Mouse (Mus musculus) cortical plate, adult 2 months (tissue): ENCODE results near the gene Pon2. TPM values are rescaled to one million over a fixed set of nuclear protein-coding genes. Genes with fewer than 3 reads are reported as not detected.

Experiments used
- H3K27ac ChIP-seq: fragments of 200-500 bp; 2 replicates; pipeline ENCODE4 v1.5.1; 2012; ENCODE audit warnings: low read length, control low read depth, inconsistent platforms; ENCODE audit not compliant: insufficient read depth
- H3K4me1 ChIP-seq: fragments of 200-500 bp; 2 replicates; pipeline ENCODE4 v1.6.1; 2011; ENCODE audit warnings: low read length; ENCODE audit not compliant: control insufficient read depth, insufficient read depth
- H3K4me3 ChIP-seq: fragments of 200-500 bp; 2 replicates; pipeline ENCODE4 v1.5.1; 2011; ENCODE audit warnings: mild to moderate bottlenecking, low read length, control low read depth; ENCODE audit not compliant: insufficient read depth
- CTCF ChIP-seq: fragments of 200-500 bp; IDR thresholded peaks from 2 replicates; pipeline ENCODE4 v1.5.1; 2011; ENCODE audit warnings: mild to moderate bottlenecking, control low read depth, low read length; ENCODE audit not compliant: insufficient read depth; ENCODE audit errors: extremely low read depth
- POLR2A ChIP-seq: fragments of 200-500 bp; IDR thresholded peaks from 2 replicates; pipeline ENCODE4 v1.6.1; 2011; ENCODE audit warnings: mild to moderate bottlenecking, low read length, control low read depth; ENCODE audit not compliant: insufficient read depth; ENCODE audit errors: extremely low read depth
- polyA plus RNA-seq: library from polyadenylated mRNA; depleted of rRNA; stranded (reverse); fragments of >200 nt; gene quantifications from 2 replicates; pipeline ENCODE4 v1.2.3, GENCODE M21; 2012

Pon2 gene
- polyA plus RNA-seq, 1 experiment = 57.3 TPM

DNA sequence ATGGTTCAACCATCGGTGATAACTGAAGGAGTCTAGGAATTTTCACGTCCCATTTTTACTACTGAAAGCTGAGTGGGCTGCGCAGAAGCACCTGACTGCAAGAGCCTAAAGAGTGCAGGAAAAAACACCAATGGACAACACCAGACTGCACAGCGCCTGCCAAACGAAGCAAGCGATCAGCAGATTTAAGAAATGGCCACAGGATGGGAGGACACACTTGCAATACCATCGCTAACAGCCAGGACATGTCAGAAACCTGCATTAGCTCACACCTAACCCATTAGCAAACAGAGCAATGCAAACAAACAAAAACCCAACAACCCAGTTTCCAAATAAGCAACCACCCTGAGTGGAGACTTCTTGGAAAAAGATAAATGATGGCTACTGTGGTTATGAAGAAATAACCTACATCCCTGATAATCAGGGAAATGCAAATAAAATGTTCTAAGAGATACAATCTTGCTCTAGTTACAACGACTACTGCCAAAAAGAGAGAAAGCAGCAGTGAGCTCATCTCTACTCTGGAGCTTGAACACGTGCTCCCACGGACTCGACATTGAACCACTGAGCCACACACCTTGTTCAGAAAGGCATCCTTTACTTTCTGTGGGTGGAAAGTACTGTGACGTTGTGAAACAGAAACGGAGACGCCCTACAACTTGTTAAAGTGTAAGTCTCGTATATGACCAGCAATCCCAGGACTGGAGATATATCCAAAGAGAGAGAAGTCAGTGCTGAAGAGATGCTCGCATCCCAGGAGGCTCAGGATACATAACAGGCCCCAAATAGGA, 3.4 kb downstream of the Pon2 start:
- no peak for TF ChIP-seq POLR2A
- no peak for TF ChIP-seq CTCF
- Histone ChIP-seq H3K27ac (no peak overlapping the region), H3K4me1 (no peaks in the 10 kb centered on the region), H3K4me3 (no peak overlapping the region)

DNA sequence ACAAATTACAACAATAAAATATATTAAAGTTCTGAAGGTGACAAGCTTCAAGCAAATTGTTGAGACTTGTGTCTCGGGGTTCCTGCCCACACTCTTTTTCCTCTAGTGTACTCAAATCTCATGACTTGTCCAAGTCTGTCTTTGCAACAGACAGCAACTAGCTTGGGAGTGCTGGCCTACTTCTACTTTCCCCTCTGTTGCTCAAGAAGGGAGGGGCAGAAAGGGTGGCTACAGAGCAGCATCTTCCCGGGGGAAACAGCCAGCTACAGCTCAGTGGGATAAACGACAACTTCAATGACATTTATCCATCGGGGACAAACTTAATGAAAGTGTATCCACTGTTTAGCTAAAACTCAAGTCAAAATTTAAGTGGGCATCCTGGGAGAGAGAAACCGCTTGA, 5.4 kb downstream of the Pon2 start:
- TF ChIP-seq POLR2A (no peak), CTCF (no peak)
- Histone ChIP-seq H3K27ac (no peak overlapping the region), H3K4me1 (no peaks in the 10 kb centered on the region), H3K4me3 (no peak overlapping the region)

DNA sequence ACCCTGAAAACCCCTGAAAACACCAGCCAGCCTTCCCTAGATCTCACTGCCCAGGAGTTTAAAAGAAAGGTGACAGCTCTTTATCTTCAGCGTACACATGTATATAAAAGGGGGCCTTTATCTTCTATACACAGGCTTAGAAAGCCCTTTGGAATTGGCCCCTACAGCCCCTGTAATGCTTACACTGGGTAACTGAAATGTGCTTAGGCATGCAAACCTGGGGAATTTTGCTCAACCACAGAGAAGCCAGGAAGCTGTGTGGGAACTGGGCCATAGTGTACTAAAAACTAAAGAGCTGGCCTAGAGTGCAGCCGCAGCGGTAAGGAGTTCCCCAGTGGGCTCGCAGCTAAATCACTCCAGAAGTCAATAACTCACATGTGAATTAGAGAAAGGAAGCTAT, 6.8 kb downstream of the Pon2 start:
- no peak for TF ChIP-seq CTCF
- TF ChIP-seq POLR2A = no peak
- Histone ChIP-seq H3K27ac (no peak overlapping the region), H3K4me3 (no peak overlapping the region), H3K4me1 (no peaks in the 10 kb centered on the region)

DNA sequence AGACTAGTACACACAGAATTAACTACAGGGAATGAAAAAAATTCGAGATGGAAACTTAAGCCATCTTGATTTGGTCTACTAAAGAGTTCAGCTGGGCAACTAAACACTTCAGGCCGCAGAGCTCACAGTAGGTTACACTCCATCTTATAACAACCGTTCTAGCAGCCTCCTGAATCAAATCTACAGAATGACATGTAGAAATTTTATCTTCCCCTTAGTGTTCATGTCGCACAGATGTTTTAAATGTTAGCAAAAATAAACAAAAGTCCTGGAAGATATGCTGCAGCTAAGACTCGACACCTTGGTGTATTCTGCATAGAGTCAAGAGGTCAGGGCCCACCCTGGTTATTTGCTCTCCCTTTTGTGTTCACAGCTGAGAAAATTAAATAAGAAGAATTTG, 10.3 kb downstream of the Pon2 start:
- H3K4me1 ChIP-seq = no peaks in the 10 kb centered on the region
- TF ChIP-seq POLR2A (no peak), CTCF (no peak)
- H3K27ac ChIP-seq = no peak overlapping the region
- H3K4me3 ChIP-seq = no peak overlapping the region

DNA sequence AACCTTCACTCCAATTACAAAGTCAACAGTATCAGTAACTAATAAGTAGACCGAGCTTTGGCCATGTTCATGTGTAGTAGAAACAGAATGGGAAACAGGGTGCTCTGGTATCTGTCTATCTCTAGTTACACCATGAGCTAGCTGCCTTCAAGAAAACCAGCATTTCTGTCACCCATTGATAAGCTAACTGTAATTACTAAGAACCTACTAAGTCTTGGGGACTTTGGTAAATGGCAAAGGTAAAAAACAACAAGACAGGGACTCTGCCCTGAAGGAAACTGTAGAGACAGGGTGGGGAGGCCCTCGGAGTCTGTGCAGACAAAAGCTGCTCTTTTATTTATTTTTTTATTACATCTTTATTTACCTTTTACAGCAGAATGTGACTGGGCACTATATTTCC, 10.9 kb downstream of the Pon2 start:
- TF ChIP-seq CTCF (no peak), POLR2A (no peak)
- Histone ChIP-seq H3K27ac (no peak overlapping the region), H3K4me1 (no peaks in the 10 kb centered on the region), H3K4me3 (no peak overlapping the region)

- TF ChIP-seq POLR2A (no peak), CTCF (no peak)
Observed at GRCm38 (mm10) chr6:5282418-5282817, 15.8 kb downstream of the Pon2 start.

GRCm38 (mm10) chr6:5280576-5281305, 17.5 kb downstream of the Pon2 start:
- Histone ChIP-seq H3K4me1 (no peaks in the 10 kb centered on the region), H3K4me3 (no peak overlapping the region)

More at GRCm38 (mm10) chr6:5282418-5282817, 15.8 kb downstream of the Pon2 start:
- no peaks in the 10 kb centered on the region for H3K4me1 ChIP-seq
- no peak overlapping the region for H3K27ac ChIP-seq
- no peak overlapping the region for H3K4me3 ChIP-seq

DNA sequence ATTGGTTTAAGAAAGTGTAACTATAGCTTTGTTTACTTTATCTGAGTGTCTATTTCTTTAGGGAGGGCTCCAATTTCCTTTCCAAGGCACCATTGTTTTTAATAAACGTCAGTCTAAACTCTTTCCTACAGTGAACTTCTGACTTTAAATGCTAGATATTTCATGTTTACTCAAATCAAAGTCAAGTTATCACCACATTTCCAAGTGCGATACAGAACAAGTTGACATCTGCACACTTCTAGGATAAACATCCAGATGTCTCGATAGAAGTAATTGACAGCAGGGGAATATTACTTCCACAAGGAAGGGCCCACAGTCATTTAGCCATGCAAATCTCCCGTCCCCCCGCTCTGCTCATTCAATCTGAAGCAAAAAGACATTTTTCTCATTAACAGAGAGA, 20.3 kb downstream of the Pon2 start:
- Histone ChIP-seq H3K27ac (no peak overlapping the region), H3K4me3 (no peak overlapping the region), H3K4me1 (no peaks in the 10 kb centered on the region)
- TF ChIP-seq CTCF (no peak), POLR2A (no peak)

More at GRCm38 (mm10) chr6:5280576-5281305, 17.5 kb downstream of the Pon2 start:
- TF ChIP-seq POLR2A = no peak
- no peak for TF ChIP-seq CTCF
- no peak overlapping the region for H3K27ac ChIP-seq

DNA sequence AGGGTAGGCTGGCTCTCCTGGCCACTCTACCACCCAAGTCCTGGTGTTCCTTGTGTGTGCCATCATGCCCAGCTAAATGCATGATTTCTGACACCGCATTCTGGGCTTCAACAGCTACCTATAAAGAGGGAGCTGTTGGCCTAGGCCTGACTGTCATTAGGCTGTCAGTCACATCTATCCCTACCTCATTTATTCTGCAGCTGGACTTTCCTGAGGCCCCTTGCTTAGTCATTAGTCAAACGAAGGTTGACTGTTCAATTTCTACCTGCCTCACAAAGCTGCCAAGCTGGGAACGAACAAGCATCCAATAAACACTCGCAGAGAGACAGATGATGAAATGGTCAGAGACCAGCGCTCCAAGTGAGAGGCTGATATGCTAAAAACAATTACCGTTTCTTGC, 28.6 kb downstream of the Pon2 start:
- Histone ChIP-seq H3K27ac (no peak overlapping the region), H3K4me3 (no peak overlapping the region), H3K4me1 (no peaks in the 10 kb centered on the region)
- TF ChIP-seq POLR2A = no peak
- TF ChIP-seq CTCF = no peak

GRCm38 (mm10) chr6:5264793-5265192, 33.5 kb downstream of the Pon2 start:
- H3K27ac ChIP-seq = no peak overlapping the region
- no peaks in the 10 kb centered on the region for H3K4me1 ChIP-seq
- no peak overlapping the region for H3K4me3 ChIP-seq
- TF ChIP-seq CTCF = no peak
- no peak for TF ChIP-seq POLR2A

GRCm38 (mm10) chr6:5263250-5263999, 34.8 kb downstream of the Pon2 start:
- TF ChIP-seq CTCF (no peak), POLR2A (no peak)
- Histone ChIP-seq H3K4me3 (no peak overlapping the region), H3K4me1 (no peaks in the 10 kb centered on the region), H3K27ac (no peak overlapping the region)
